Mouse (Mus musculus): Measurements from ENCODE around the gene Hoxa9. TPM values are rescaled to one million over a fixed set of nuclear protein-coding genes. Genes with fewer than 3 reads are reported as not detected.

Gene Hoxa9
- polyA plus RNA-seq, 1 experiment from 2014 or later: 67.8 TPM

DNA sequence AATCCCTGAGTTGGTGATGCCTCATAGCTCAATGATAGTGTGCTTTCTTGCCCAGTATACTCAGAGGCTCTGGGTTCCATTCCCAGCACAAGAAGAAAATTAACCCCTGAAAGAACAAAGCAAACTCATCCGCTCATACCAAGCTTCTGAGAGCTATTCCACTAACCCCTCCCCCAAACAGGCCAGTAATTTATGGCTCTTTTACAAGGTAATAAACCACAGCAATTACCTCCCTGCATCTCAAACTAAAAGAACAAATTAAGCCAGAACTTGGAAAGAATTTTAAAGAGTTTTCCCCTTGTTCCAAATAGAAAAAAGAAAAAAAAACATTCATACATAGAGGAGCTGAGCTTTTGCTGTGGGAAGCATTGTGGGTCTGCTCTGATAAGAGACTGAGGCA is 48.1 kb downstream of the Hoxa9 start:
- WGBS: 6% methylated on average over 1 of the region's 1 CpGs
- H3K4me3 ChIP-seq (ENCODE audit: low read length): no peak overlapping the region
- peaks cover 75% of the 10 kb centered on the region for H3K4me1 ChIP-seq (ENCODE audit: control insufficient read depth, insufficient read depth, low read length)
- no peak overlapping the region; the same call in 1 of the 2 replicates for H3K9ac ChIP-seq (ENCODE audit: low read depth, low read length)
- H3K4me2 ChIP-seq (replicated peaks; ENCODE audit: low read depth, low read length): peak overlapping the region; percentile 27; the same call in 1 of the 2 replicates
- ATAC-seq (ENCODE audit: low FRiP score, low TSS enrichment): no peak
- peaks cover 24% of the 10 kb centered on the region; the same call in 1 of the 2 replicates for H3K36me3 ChIP-seq (ENCODE audit: control insufficient read depth, insufficient read depth, low read length)
- H3K27me3 ChIP-seq (ENCODE audit: control insufficient read depth, insufficient read depth, low read length): no peaks in the 10 kb centered on the region
- H3K9me3 ChIP-seq (ENCODE audit: control insufficient read depth, low read length): no peaks in the 10 kb centered on the region
- peak overlapping the region; percentile 94 for H3K27ac ChIP-seq (ENCODE audit: low read depth, low read length)

DNA sequence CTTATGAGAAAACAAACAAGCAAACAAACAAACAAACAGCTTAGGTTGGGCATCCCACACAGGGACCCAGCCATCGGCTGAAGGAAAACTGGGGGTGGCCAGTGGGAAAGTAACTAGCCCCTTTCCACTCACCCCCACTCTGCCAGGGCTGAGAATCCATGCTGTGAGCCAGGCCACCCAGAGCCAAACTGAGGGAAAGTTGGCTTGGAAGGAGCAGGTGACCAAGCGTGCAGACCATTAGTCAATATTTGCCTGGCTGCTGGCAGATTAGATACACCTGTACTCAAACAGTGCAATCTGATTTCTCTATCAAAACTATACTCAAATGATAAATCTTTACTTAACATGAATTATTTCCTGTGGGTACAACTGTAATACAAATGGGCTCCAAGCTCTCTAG is 48.9 kb downstream of the Hoxa9 start:
- H3K9me3 ChIP-seq (ENCODE audit: control insufficient read depth, low read length): no peaks in the 10 kb centered on the region
- H3K4me1 ChIP-seq (ENCODE audit: control insufficient read depth, insufficient read depth, low read length): peaks cover 78% of the 10 kb centered on the region
- no peak overlapping the region for H3K4me3 ChIP-seq (ENCODE audit: low read length)
- no peak overlapping the region for H3K9ac ChIP-seq (ENCODE audit: low read depth, low read length)
- H3K36me3 ChIP-seq (ENCODE audit: control insufficient read depth, insufficient read depth, low read length): peaks cover 23% of the 10 kb centered on the region; the same call in 1 of the 2 replicates
- 0 out of 2 replicates have a peak overlapping the region, but pooled peaks have one; percentile 1 for H3K4me2 ChIP-seq (replicated peaks; ENCODE audit: low read depth, low read length)
- 38% methylated on average over 2 of the region's 2 CpGs for WGBS
- peak overlapping the region; percentile 94; the same call in 1 of the 2 replicates for H3K27ac ChIP-seq (ENCODE audit: low read depth, low read length)
- no peaks in the 10 kb centered on the region for H3K27me3 ChIP-seq (ENCODE audit: control insufficient read depth, insufficient read depth, low read length)
- ATAC-seq (ENCODE audit: low FRiP score, low TSS enrichment): no peak

DNA sequence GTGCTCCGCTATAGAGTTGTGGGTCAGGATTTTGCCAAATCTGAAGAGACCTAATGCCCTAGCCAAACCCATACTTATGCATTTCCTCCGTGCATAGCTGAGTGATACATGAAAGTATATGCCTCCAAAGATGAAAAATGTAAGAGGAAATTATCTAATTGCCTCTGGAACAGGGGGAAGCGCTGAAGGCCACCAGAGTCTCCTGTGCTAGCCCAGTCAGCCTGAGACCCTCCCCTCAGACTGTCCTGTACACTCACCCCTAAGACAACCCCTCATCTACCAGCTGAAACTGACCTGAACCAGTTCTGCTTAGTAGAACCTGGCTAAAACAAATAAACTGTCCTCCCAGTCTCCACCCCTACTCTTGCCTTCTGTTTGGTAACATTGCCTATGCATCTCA is 50.2 kb downstream of the Hoxa9 start:
- H3K4me3 ChIP-seq (ENCODE audit: low read length): peak overlapping the region; percentile 71; the same call in 1 of the 2 replicates
- peak overlapping the region; percentile 88; the same call in 1 of the 2 replicates for H3K9ac ChIP-seq (ENCODE audit: low read depth, low read length)
- 35% methylated on average over 3 of the region's 3 CpGs for WGBS
- H3K4me1 ChIP-seq (ENCODE audit: control insufficient read depth, insufficient read depth, low read length): peaks cover 79% of the 10 kb centered on the region
- peak overlapping the region; percentile 89; the same call in 1 of the 2 replicates for H3K27ac ChIP-seq (ENCODE audit: low read depth, low read length)
- H3K27me3 ChIP-seq (ENCODE audit: control insufficient read depth, insufficient read depth, low read length): no peaks in the 10 kb centered on the region
- peaks cover 12% of the 10 kb centered on the region; the same call in 1 of the 2 replicates for H3K36me3 ChIP-seq (ENCODE audit: control insufficient read depth, insufficient read depth, low read length)
- ATAC-seq (ENCODE audit: low FRiP score, low TSS enrichment): no peak
- peak overlapping the region; percentile 67 for H3K4me2 ChIP-seq (replicated peaks; ENCODE audit: low read depth, low read length)
- no peaks in the 10 kb centered on the region for H3K9me3 ChIP-seq (ENCODE audit: control insufficient read depth, low read length)

DNA sequence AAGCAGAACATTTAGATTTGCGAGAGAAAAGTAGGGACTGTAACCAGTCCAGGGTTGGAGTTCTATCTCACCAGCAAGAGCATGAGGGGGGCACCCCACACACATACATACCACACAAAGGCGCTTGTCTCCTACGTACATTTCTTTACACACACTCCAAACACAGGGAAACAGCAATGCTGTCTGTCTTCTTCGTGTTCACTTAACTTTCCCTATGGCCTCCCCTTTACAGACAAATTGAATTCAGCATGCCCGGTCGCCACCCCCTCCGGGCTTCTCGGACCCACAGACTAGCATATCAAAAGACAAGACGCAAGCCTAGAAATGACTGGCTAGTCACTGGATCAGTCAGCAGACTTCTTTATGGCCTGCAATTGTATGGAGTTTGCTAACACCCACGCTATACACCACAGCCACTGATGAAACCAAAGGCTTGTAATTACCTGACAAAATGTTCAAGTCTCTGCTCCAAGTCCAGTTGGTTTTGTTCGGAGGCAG is 50.6 kb downstream of the Hoxa9 start:
- Histone ChIP-seq H3K9ac (ENCODE audit: low read depth, low read length) (peak overlapping the region; percentile 88), H3K4me3 (ENCODE audit: low read length) (peak overlapping the region; percentile 71), H3K36me3 (ENCODE audit: control insufficient read depth, insufficient read depth, low read length) (peaks cover 12% of the 10 kb centered on the region; the same call in 1 of the 2 replicates), H3K4me2 (replicated peaks; ENCODE audit: low read depth, low read length) (peak overlapping the region; percentile 67), H3K27ac (ENCODE audit: low read depth, low read length) (peak overlapping the region; percentile 89), H3K27me3 (ENCODE audit: control insufficient read depth, insufficient read depth, low read length) (no peaks in the 10 kb centered on the region), H3K9me3 (ENCODE audit: control insufficient read depth, low read length) (no peaks in the 10 kb centered on the region), H3K4me1 (ENCODE audit: control insufficient read depth, insufficient read depth, low read length) (peaks cover 75% of the 10 kb centered on the region)
- 11% methylated on average over 11 of the region's 11 CpGs for WGBS
- ATAC-seq (ENCODE audit: low FRiP score, low TSS enrichment): no peak

DNA sequence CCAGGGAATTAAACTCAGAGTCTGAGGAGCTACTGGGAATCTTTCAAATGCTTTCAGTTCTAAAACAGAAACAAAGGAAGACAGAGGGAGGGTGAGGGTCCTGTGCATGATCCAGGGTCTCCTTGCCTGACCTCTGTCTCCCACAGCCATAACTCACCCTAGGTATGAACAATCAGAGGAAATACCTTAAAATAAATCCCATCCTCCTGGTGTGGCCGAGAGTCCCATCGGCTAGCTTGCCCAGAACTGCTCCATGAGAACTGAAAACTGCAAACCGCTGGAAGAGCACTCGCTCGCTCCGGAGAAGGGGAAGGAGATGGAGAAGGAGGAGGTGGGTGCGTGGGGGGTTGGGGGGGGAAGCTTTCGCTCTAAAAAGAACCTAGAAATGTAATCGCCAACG is 51.2 kb downstream of the Hoxa9 start:
- Histone ChIP-seq H3K27me3 (ENCODE audit: control insufficient read depth, insufficient read depth, low read length) (no peaks in the 10 kb centered on the region), H3K9ac (ENCODE audit: low read depth, low read length) (peak overlapping the region; percentile 88), H3K36me3 (ENCODE audit: control insufficient read depth, insufficient read depth, low read length) (peaks cover 12% of the 10 kb centered on the region; the same call in 1 of the 2 replicates), H3K27ac (ENCODE audit: low read depth, low read length) (peak overlapping the region; percentile 89), H3K4me3 (ENCODE audit: low read length) (peak overlapping the region; percentile 71), H3K4me1 (ENCODE audit: control insufficient read depth, insufficient read depth, low read length) (peaks cover 69% of the 10 kb centered on the region), H3K9me3 (ENCODE audit: control insufficient read depth, low read length) (no peaks in the 10 kb centered on the region), H3K4me2 (replicated peaks; ENCODE audit: low read depth, low read length) (peak overlapping the region; percentile 67)
- 5% methylated on average over 10 of the region's 10 CpGs for WGBS
- no peak for ATAC-seq (ENCODE audit: low FRiP score, low TSS enrichment)

DNA sequence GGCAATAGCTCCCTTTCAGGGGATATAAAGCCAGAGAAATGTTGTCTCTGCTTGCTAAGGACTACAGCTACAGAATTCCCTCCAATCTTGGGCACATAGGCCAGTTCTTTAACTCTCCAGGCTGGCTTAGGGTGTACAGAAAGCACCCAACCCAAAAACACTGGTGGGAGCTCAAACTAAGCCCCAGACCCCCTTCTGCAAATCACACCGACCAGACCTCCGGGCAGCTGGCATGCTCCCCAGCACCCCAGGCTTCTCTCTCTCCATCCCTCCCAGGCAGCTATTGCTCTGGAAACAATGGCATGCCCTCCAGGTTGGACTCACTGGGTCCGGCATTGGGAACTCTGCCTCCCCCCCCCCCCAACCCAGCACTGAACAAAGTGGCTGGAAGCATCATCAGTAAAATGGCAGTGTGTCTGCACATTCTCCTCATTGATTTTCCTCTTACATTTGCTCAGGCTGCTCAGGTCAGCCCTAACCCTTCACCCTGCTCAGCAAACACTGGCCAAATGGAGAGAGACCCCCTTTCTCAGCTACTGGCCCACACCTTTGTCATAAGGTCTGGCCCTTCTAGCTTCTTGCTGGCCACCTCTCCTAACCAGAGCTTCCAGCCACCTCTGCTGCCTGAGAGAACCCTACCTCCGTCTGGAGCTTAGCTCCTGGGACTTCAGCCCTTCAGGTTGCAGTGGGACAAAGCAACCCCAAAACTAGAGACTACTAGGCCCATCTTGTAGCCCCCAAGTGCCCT is 51.8 kb downstream of the Hoxa9 start:
- H3K9me3 ChIP-seq (ENCODE audit: control insufficient read depth, low read length): no peaks in the 10 kb centered on the region
- peak overlapping the region; percentile 89 for H3K27ac ChIP-seq (ENCODE audit: low read depth, low read length)
- peak overlapping the region; percentile 88 for H3K9ac ChIP-seq (ENCODE audit: low read depth, low read length)
- WGBS: 14% methylated on average over 4 of the region's 4 CpGs
- H3K36me3 ChIP-seq (ENCODE audit: control insufficient read depth, insufficient read depth, low read length): peaks cover 12% of the 10 kb centered on the region; the same call in 1 of the 2 replicates
- H3K27me3 ChIP-seq (ENCODE audit: control insufficient read depth, insufficient read depth, low read length): no peaks in the 10 kb centered on the region
- H3K4me3 ChIP-seq (ENCODE audit: low read length): peak overlapping the region; percentile 71
- peaks cover 63% of the 10 kb centered on the region for H3K4me1 ChIP-seq (ENCODE audit: control insufficient read depth, insufficient read depth, low read length)
- ATAC-seq (ENCODE audit: low FRiP score, low TSS enrichment): no peak
- H3K4me2 ChIP-seq (replicated peaks; ENCODE audit: low read depth, low read length): peak overlapping the region; percentile 67

DNA sequence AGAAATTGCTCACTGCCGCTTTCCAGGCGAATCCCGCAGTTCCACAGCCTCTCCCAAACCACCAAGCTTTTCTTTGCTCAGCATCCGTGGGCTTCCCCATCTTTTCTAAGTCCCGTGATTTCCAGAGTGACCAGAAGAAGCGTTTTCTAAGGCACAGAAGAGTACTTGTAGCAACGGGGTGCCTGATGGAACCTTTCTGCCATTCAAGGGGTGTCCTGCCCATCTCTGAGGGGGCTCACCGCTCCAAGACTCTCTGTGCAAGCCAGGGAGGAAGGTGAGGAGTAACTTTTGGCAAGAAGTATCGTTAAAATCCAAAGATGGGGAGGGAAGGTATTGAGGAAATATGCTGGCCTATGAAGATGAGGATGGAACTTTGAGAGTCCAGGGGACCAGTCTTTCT is 53.1 kb downstream of the Hoxa9 start:
- Histone ChIP-seq H3K27ac (ENCODE audit: low read depth, low read length) (peak overlapping the region; percentile 98), H3K4me3 (ENCODE audit: low read length) (peak overlapping the region; percentile 71), H3K4me1 (ENCODE audit: control insufficient read depth, insufficient read depth, low read length) (peaks cover 62% of the 10 kb centered on the region), H3K36me3 (ENCODE audit: control insufficient read depth, insufficient read depth, low read length) (peaks cover 12% of the 10 kb centered on the region; the same call in 1 of the 2 replicates), H3K27me3 (ENCODE audit: control insufficient read depth, insufficient read depth, low read length) (no peaks in the 10 kb centered on the region), H3K9me3 (ENCODE audit: control insufficient read depth, low read length) (no peaks in the 10 kb centered on the region), H3K4me2 (replicated peaks; ENCODE audit: low read depth, low read length) (peak overlapping the region; percentile 67), H3K9ac (ENCODE audit: low read depth, low read length) (peak overlapping the region; percentile 88)
- WGBS: 11% methylated on average over 9 of the region's 9 CpGs
- ATAC-seq (ENCODE audit: low FRiP score, low TSS enrichment): no peak

DNA sequence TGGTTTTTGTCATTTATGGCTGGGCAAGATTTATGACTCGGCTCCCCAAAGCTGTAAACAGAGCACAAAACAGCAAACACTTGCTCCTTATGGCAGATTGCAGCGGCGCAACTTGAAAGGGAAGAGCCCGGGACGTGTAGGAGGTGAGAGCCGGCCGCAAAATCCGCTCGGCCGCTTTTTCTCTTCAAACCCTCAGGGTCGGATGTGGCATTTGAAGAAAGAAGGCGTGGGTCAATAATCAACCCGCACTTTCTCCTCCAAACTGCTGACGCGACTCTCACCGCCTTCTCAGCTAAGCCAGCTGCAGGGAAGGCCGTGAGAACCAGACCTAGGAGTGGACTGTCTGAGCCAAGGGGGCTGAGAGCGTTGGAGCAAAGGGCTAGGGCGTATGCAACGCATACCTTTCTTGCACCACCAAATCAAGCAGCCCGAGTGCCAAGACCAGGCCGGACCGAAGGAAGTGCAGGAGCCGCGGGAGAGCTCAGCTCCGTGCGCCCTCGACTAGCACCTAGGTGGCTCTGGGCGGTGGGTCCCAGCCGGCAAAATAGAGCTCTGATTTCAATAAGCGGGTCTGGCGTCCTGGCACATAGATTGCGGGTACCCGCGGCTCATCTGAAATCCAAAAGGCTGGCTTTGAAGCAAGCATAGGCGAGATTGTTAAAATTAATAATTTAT is 53.7 kb downstream of the Hoxa9 start, which contains the start of gene 5730596B20Rik:
5730596B20Rik (plus strand) TSS at position 438 of the 675 bp plus-strand sequence.
- peak within 1 kb of the TSS; percentile 71 for H3K4me3 ChIP-seq (ENCODE audit: low read length)
- peaks cover 66% of the 10 kb centered on the region for H3K4me1 ChIP-seq (ENCODE audit: control insufficient read depth, insufficient read depth, low read length)
- H3K4me2 ChIP-seq (replicated peaks; ENCODE audit: low read depth, low read length): peak within 1 kb of the TSS; percentile 67
- peaks cover 12% of the 10 kb centered on the region; the same call in 1 of the 2 replicates for H3K36me3 ChIP-seq (ENCODE audit: control insufficient read depth, insufficient read depth, low read length)
- peak; percentile 30 for ATAC-seq (ENCODE audit: low FRiP score, low TSS enrichment)
- WGBS: under 1% methylated on average over 36 of the region's 36 CpGs
- H3K9me3 ChIP-seq (ENCODE audit: control insufficient read depth, low read length): no peaks in the 10 kb centered on the region
- H3K9ac ChIP-seq (ENCODE audit: low read depth, low read length): peak within 1 kb of the TSS; percentile 88
- peak within 1 kb of the TSS; percentile 98 for H3K27ac ChIP-seq (ENCODE audit: low read depth, low read length)
- H3K27me3 ChIP-seq (ENCODE audit: control insufficient read depth, insufficient read depth, low read length): no peaks in the 10 kb centered on the region

All from kidney, embryonic 14.5 days (tissue).